Mouse (Mus musculus) limb, embryonic 12.5 days (tissue): ENCODE results near the gene Exoc4. TPM values are rescaled to one million over a fixed set of nuclear protein-coding genes. Genes with fewer than 3 reads are reported as not detected.

Experiments used
- ATAC-seq: fragments of 200-750 bp; cut with Nextera tagmentation; 2 replicates; pipeline ENCODE4 v1.8.0; 2017; ENCODE audit warnings: low read depth, moderate TSS enrichment; ENCODE audit not compliant: insufficient number of reproducible peaks, insufficient read depth, low FRiP score, low TSS enrichment
- H3K27ac ChIP-seq: fragments of 300-500 bp; sonication (generic); 2 replicates; pipeline ENCODE4 v1.5.1; 2016; ENCODE audit warnings: mild to moderate bottlenecking, moderate library complexity
- H3K27me3 ChIP-seq: fragments of 300-500 bp; sonication (generic); 2 replicates; pipeline ENCODE4 v1.6.1; 2016; ENCODE audit warnings: mild to moderate bottlenecking, moderate library complexity
- H3K36me3 ChIP-seq: fragments of 300-500 bp; sonication (generic); 2 replicates; pipeline ENCODE4 v1.6.1; 2016; ENCODE audit warnings: mild to moderate bottlenecking, moderate library complexity
- H3K4me1 ChIP-seq: fragments of 300-500 bp; sonication (generic); replicated peaks from 2 replicates; pipeline ENCODE4 v1.6.1; 2016
- H3K4me2 ChIP-seq: fragments of 300-500 bp; sonication (generic); 2 replicates; pipeline ENCODE4 v1.6.1; 2016; ENCODE audit warnings: mild to moderate bottlenecking, moderate library complexity
- H3K4me3 ChIP-seq: fragments of 300-500 bp; sonication (generic); replicated peaks from 2 replicates; pipeline ENCODE4 v1.5.1; 2016; ENCODE audit warnings: mild to moderate bottlenecking
- H3K9ac ChIP-seq: fragments of 300-500 bp; sonication (generic); replicated peaks from 2 replicates; pipeline ENCODE4 v1.6.1; 2016; ENCODE audit warnings: mild to moderate bottlenecking, moderate library complexity
- H3K9me3 ChIP-seq: fragments of 300-500 bp; sonication (generic); 2 replicates; pipeline ENCODE4 v1.6.1; 2016; ENCODE audit warnings: mild to moderate bottlenecking, moderate library complexity
- WGBS: fragments of 180-500 bp; shearing (Covaris S2); methylation state at CpG from one replicate; pipeline ENCODE4 v1.1.7; 2016; 5-methylcytosine and 5-hydroxymethylcytosine counted together
- polyA plus RNA-seq: library from polyadenylated mRNA; unstranded; fragments of >200 nt; fragmentation: Nextera tagmentation; extraction: Ambion mirVana; gene quantifications from 2 replicates; pipeline ENCODE4 v1.2.1, GENCODE M21; 2016

The Exoc4 gene
- polyA plus RNA-seq, 1 experiment from 2014 or later: 39.2 TPM

- no peak for ATAC-seq
Measured at GRCm38 (mm10) chr6:33721166-33721565, 472.3 kb downstream of the Exoc4 start.

GRCm38 (mm10) chr6:33722811-33723210, 473.9 kb downstream of the Exoc4 start:
- H3K4me2 ChIP-seq: no peak overlapping the region
- H3K27me3 ChIP-seq: no peaks in the 10 kb centered on the region
- no peak for ATAC-seq
- H3K9me3 ChIP-seq: no peaks in the 10 kb centered on the region
- no peaks in the 10 kb centered on the region for H3K4me1 ChIP-seq
- H3K4me3 ChIP-seq: no peak overlapping the region
- 95% methylated on average over 2 of the region's 2 CpGs for WGBS
- no peak overlapping the region for H3K9ac ChIP-seq
- no peaks in the 10 kb centered on the region for H3K36me3 ChIP-seq
- no peak overlapping the region for H3K27ac ChIP-seq

More at GRCm38 (mm10) chr6:33721166-33721565, 472.3 kb downstream of the Exoc4 start:
- WGBS: 35% methylated on average over 4 of the region's 4 CpGs
- no peak overlapping the region for H3K27ac ChIP-seq
- H3K36me3 ChIP-seq: no peaks in the 10 kb centered on the region
- no peak overlapping the region for H3K4me2 ChIP-seq
- no peaks in the 10 kb centered on the region for H3K9me3 ChIP-seq
- no peak overlapping the region for H3K9ac ChIP-seq
- no peak overlapping the region for H3K4me3 ChIP-seq
- no peaks in the 10 kb centered on the region for H3K4me1 ChIP-seq
- H3K27me3 ChIP-seq: no peaks in the 10 kb centered on the region

GRCm38 (mm10) chr6:33724596-33724995, 475.7 kb downstream of the Exoc4 start:
- Histone ChIP-seq H3K9me3 (no peaks in the 10 kb centered on the region), H3K4me2 (no peak overlapping the region), H3K27me3 (no peaks in the 10 kb centered on the region), H3K9ac (no peak overlapping the region), H3K4me1 (no peaks in the 10 kb centered on the region), H3K27ac (no peak overlapping the region), H3K36me3 (no peaks in the 10 kb centered on the region), H3K4me3 (no peak overlapping the region)
- WGBS: 58% methylated on average over 3 of the region's 3 CpGs
- ATAC-seq: no peak

GRCm38 (mm10) chr6:33727271-33727670, 478.4 kb downstream of the Exoc4 start:
- 59% methylated on average over 1 of the region's 1 CpGs for WGBS
- Histone ChIP-seq H3K9ac (no peak overlapping the region), H3K4me1 (peaks cover 2% of the 10 kb centered on the region; the same call in 1 of the 2 replicates), H3K4me2 (no peak overlapping the region), H3K36me3 (no peaks in the 10 kb centered on the region), H3K4me3 (no peak overlapping the region), H3K9me3 (no peaks in the 10 kb centered on the region), H3K27ac (no peak overlapping the region), H3K27me3 (no peaks in the 10 kb centered on the region)
- no peak for ATAC-seq

- Histone ChIP-seq H3K36me3 (no peaks in the 10 kb centered on the region), H3K9ac (no peak overlapping the region), H3K9me3 (no peaks in the 10 kb centered on the region), H3K27me3 (no peaks in the 10 kb centered on the region), H3K4me2 (no peak overlapping the region), H3K27ac (no peak overlapping the region), H3K4me3 (no peak overlapping the region), H3K4me1 (peaks cover 17% of the 10 kb centered on the region; the same call in 1 of the 2 replicates)
- WGBS: 22% methylated on average over 2 of the region's 2 CpGs
- ATAC-seq: no peak
Measured at GRCm38 (mm10) chr6:33732214-33732613, 483.3 kb downstream of the Exoc4 start.

- no peak overlapping the region for H3K4me3 ChIP-seq
- no peaks in the 10 kb centered on the region for H3K36me3 ChIP-seq
- no peak for ATAC-seq
- no peak overlapping the region for H3K9ac ChIP-seq
- peaks cover 27% of the 10 kb centered on the region; the same call in 1 of the 2 replicates for H3K4me1 ChIP-seq
- H3K4me2 ChIP-seq: no peak overlapping the region
- H3K9me3 ChIP-seq: no peaks in the 10 kb centered on the region
- H3K27me3 ChIP-seq: no peaks in the 10 kb centered on the region
- H3K27ac ChIP-seq: no peak overlapping the region
Measured at GRCm38 (mm10) chr6:33733602-33734001, 484.7 kb downstream of the Exoc4 start.

GRCm38 (mm10) chr6:33734032-33734431, 485.1 kb downstream of the Exoc4 start:
- no peak overlapping the region for H3K4me3 ChIP-seq
- 73% methylated on average over 3 of the region's 3 CpGs for WGBS
- H3K9me3 ChIP-seq: no peaks in the 10 kb centered on the region
- no peak overlapping the region for H3K4me2 ChIP-seq
- ATAC-seq: no peak
- peaks cover 32% of the 10 kb centered on the region; the same call in 1 of the 2 replicates for H3K4me1 ChIP-seq
- H3K9ac ChIP-seq: no peak overlapping the region
- H3K27ac ChIP-seq: no peak overlapping the region
- no peaks in the 10 kb centered on the region for H3K27me3 ChIP-seq
- H3K36me3 ChIP-seq: no peaks in the 10 kb centered on the region

GRCm38 (mm10) chr6:33738857-33739291, 490.0 kb downstream of the Exoc4 start:
- no peak for ATAC-seq
- Histone ChIP-seq H3K27me3 (no peaks in the 10 kb centered on the region), H3K4me1 (peaks cover 21% of the 10 kb centered on the region; the same call in 1 of the 2 replicates), H3K4me2 (no peak overlapping the region), H3K27ac (peak overlapping the region; percentile 62), H3K36me3 (no peaks in the 10 kb centered on the region; the same call in 1 of the 2 replicates), H3K9me3 (peaks cover 14% of the 10 kb centered on the region), H3K9ac (no peak overlapping the region), H3K4me3 (no peak overlapping the region)
- WGBS: 32% methylated on average over 3 of the region's 3 CpGs

- no peak overlapping the region for H3K4me2 ChIP-seq
- peaks cover 14% of the 10 kb centered on the region for H3K9me3 ChIP-seq
- no peaks in the 10 kb centered on the region; the same call in 1 of the 2 replicates for H3K36me3 ChIP-seq
- H3K9ac ChIP-seq: no peak overlapping the region
- H3K27me3 ChIP-seq: no peaks in the 10 kb centered on the region
- 62% methylated on average over 4 of the region's 4 CpGs for WGBS
- peaks cover 19% of the 10 kb centered on the region; the same call in 1 of the 2 replicates for H3K4me1 ChIP-seq
- no peak for ATAC-seq
- H3K4me3 ChIP-seq: no peak overlapping the region
- H3K27ac ChIP-seq: no peak overlapping the region
Measured at GRCm38 (mm10) chr6:33739304-33739703, 490.4 kb downstream of the Exoc4 start.

- no peaks in the 10 kb centered on the region for H3K9me3 ChIP-seq
- no peak for ATAC-seq
- no peak overlapping the region for H3K27ac ChIP-seq
- WGBS: 90% methylated on average over 5 of the region's 5 CpGs
- no peak overlapping the region for H3K4me2 ChIP-seq
- H3K36me3 ChIP-seq: peaks cover 3% of the 10 kb centered on the region; the same call in 1 of the 2 replicates
- H3K27me3 ChIP-seq: no peaks in the 10 kb centered on the region
- H3K9ac ChIP-seq: no peak overlapping the region
- no peak overlapping the region for H3K4me3 ChIP-seq
- no peaks in the 10 kb centered on the region for H3K4me1 ChIP-seq
Measured at GRCm38 (mm10) chr6:33755976-33756375, 507.1 kb downstream of the Exoc4 start.

GRCm38 (mm10) chr6:33761557-33761956, 512.7 kb downstream of the Exoc4 start:
- no peaks in the 10 kb centered on the region for H3K4me1 ChIP-seq
- H3K4me3 ChIP-seq: no peak overlapping the region
- ATAC-seq: no peak
- peaks cover 3% of the 10 kb centered on the region; the same call in 1 of the 2 replicates for H3K36me3 ChIP-seq
- no peak overlapping the region for H3K27ac ChIP-seq
- H3K4me2 ChIP-seq: no peak overlapping the region
- H3K9me3 ChIP-seq: no peaks in the 10 kb centered on the region
- no peak overlapping the region for H3K9ac ChIP-seq
- no peaks in the 10 kb centered on the region for H3K27me3 ChIP-seq

GRCm38 (mm10) chr6:33763245-33763644, 514.4 kb downstream of the Exoc4 start:
- H3K4me1 ChIP-seq: no peaks in the 10 kb centered on the region
- H3K4me3 ChIP-seq: no peak overlapping the region
- no peaks in the 10 kb centered on the region for H3K27me3 ChIP-seq
- no peaks in the 10 kb centered on the region; the same call in 1 of the 2 replicates for H3K36me3 ChIP-seq
- no peak for ATAC-seq
- no peak overlapping the region for H3K4me2 ChIP-seq
- 80% methylated on average over 4 of the region's 4 CpGs for WGBS
- H3K9me3 ChIP-seq: no peaks in the 10 kb centered on the region
- H3K27ac ChIP-seq: no peak overlapping the region
- no peak overlapping the region for H3K9ac ChIP-seq
